Mouse (Mus musculus) right cerebral cortex, adult 2 months (tissue): ENCODE data around the gene Rps8.

ENCODE experiments used
- DNase-seq, 2 experiments: peaks; one replicate each; pipeline ENCODE4 v3.0.0; 2021 to 2022; ENCODE audit warnings: low spot score in 2 of 2

The Rps8 gene

GRCm38 (mm10) chr4:117148815-117149214, 7.2 kb downstream of the Rps8 start:
- no peak for DNase-seq

DNA sequence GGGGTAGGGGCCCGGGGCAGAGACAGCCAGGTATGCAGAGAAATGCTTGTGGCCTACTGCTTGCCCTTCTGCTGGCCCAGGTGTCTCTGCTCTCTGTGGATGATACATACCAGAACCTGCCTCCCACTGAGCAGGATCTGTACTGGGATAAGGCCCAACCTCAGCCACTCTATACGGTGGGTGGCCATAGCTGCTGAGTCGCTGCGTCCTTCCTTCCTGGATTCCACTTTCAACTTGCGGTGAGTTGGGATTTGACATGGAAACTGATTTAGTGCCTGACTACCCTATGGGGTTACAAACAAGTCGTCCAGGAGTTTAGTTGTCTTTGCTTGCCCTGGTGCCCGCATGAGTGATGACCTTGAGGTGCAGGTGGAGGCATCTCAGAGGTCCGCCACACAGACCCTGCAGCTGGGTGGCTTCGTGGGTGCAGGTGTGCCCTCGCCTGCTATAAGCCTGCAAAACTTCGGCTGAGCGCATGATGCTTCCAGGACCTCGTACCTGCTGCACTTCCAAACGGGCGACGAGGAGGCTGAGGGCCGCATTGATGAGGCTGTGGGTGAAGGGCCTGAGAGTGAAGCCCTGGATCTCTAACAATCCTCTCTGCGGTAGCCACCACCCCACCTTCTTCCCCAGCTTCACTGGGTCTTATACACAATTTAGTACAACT, 7.9 kb downstream of the Rps8 start:
- DNase-seq, result no peak

GRCm38 (mm10) chr4:117146176-117146575, 9.9 kb downstream of the Rps8 start:
- peak; percentile 72 to 75 for DNase-seq

DNA sequence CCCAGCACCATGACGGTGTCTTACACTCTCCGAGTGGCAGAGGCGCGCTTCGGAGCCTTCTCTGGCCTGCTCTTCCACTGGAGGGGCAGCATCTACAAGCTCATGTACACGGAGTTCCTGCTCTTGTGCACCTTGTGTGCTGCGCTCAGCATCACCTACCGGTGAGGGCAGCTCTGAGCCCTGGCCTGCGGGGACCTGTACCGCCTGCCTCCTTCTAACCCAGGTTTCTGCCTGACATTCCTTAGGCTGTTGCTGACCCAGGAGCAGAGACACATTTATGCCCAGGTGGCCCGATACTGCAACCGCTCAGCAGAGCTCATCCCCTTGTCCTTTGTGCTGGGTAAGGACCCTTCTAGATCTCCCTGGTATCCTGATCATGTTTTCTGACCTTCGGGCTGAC, 10.8 kb downstream of the Rps8 start:
- DNase-seq, result no peak

GRCm38 (mm10) chr4:117143023-117143422, 13.0 kb downstream of the Rps8 start:
- DNase-seq, result no peak

GRCm38 (mm10) chr4:117140613-117141012, 15.4 kb downstream of the Rps8 start:
- no peak for DNase-seq

- DNase-seq, result no peak
Observed at GRCm38 (mm10) chr4:117139217-117139612, 16.8 kb downstream of the Rps8 start.

DNA sequence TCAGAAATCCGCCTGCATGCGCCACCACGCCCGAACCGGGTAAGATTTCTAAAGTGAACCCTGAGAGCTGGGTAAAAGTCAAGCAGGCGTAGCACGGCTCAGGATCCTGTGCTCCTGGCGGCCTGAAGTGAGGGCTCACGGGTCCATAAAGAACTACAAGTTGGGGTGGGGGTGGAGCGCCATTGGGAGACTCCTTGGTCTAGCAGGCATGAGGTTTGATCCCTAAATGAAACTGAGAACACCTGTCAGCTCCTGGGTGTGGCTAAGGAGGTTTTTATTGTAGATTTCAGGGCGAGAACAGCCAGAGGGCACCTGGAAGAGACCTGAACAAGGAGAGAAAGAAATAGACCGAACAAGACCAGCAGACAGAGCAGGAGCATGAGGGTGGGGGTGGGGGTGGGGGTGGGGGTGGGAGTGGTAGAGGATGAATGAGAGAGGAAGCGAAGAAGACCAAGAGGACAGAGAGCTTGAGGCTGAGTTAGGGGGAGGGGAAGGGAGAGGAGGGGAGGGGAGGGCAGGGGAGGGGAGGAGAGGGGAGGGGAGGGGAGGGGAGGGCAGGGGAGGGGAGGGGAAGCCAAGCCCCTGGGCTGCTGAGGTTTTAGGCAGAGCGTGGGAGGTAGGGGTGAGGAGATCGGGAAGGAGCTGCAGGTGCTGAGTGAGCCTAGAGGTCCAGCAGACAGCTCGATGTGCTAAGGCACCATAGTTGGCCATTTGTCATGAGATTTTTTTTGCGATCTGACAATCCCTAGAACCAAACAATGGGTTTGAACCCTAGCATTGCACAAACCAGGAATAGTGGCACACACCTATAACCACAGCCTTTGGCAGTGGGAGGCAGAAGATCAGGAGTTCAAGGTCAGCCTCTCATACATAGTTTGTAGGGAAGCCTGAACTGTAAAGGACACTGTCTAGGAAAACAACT, 17.5 kb downstream of the Rps8 start:
- no peak for DNase-seq

DNA sequence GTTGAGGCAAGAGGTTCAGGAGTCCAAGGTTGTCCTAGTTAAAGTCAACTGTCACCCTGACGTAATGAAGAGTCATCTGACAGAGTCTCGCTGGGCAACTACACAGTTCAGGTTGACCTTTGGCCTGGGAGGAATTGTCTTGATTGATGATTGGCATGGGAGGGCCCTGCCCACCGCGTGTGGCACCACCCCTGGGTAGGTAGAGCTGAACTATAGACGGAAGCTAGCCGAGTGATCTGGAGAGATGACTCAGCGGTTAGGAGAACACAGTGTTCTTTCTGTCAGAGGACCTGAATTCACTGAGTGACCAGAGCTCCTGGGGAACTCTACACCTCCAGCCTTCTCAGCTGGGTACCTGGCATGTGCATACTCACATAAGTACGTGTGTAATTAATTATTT, 20.0 kb downstream of the Rps8 start:
- no peak for DNase-seq

DNA sequence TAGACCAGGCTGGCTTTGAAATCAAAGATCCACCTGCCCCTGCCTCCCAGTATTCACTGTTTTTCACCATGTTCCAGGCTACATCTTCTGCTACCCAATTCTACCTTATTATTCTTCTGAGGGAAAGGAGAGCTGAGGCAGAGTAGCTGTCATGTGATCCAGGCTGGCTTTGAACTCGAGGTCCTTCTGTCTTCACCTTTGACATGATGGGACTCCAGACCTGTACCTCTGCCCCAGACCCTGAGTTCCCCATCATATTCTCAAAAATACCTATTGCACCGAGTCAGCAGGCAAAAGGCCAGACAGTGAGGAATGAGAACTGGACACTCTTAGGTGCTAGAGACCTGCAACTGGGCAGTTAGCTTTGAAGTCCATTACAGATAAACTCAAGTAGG, 21.4 kb downstream of the Rps8 start:
- no peak for DNase-seq

GRCm38 (mm10) chr4:117133817-117134600, 22.0 kb downstream of the Rps8 start, which contains the start of gene Plk3:
Gene Plk3 (minus strand): TSS chr4:117133963.
- peak; percentile 98 to 99 for DNase-seq

DNA sequence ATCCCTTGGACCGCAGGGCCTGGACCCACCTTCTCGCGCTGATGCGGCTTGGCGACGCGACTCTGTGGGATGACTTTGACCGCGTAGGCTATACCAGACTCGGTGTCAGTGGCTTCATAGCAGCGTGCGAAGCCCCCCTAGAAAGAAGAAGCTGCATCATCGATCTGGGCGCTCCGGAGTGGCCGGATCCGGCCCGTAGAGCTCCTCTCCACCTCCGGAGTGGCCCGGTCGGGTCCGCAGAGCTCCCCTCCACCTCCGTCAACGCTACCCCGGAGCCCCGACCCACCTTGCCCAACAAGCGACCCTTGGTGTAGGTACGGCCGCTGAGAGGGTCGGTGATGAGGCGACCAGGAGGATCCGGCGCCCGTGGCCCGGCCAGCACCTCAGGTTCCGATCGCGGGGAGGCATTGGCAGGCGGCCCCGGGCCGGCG, 22.7 kb downstream of the Rps8 start:
- no peak for DNase-seq

GRCm38 (mm10) chr4:117132794-117133143, 23.3 kb downstream of the Rps8 start:
- no peak for DNase-seq

DNA sequence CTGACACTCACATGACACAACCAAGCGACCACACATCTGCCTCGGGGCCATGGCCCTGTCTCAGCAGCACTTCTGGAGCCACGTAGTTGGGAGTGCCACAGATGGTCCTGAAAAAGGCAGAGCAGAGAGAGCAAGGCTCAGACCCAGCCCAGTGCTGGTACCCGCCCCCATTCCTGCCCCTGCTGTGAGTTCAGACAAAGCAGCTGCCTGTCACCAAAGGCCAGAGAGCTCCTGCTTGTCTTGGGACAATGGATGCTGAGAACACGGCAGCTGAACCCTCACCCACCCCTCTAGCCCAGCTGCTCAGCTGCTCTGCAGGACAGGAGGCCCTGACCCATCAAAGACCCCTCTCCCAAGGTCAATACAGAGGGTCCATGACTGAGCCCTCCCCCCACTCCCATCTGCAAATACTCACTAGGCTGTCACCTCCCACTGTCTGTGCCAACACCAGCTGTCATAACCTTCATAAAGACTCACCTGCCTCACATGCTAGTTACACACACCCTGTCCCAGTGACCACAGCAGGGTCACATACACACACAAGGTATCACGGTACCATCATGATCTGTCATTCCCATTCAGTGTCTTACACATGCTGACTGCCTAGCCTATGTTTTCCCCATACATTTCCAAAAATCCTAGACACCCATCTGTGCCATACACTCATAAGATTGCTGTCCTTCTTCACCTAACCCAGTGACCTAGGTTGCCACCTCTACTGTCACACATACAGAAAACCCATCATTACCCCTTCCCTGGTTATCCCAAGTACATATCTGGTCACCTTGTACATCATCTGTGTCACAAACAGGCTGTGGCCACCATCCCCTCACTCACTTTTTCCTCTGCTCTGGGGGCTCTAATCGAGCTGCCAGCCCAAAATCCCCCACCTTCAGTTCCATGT, 23.9 kb downstream of the Rps8 start:
- no peak for DNase-seq

DNA sequence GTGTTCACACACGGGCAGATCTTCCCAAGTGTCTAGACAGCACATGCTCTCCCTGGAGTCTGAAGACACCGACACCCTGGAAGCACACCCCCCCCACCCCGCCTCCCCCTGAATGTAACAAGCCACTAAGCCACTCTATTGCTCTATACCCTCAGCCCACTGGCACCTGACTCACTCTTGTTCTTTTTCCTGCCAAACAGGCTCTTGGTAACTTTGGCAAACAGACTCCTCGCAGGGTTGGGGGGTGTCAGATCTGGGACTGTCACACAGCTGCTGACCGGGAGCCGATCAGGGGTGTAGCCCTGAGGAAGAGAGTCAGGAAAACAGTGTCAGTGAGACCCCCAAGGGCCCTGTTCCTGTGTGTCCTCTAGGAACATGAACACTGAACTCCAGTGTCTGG, 24.8 kb downstream of the Rps8 start:
- DNase-seq, result no peak

DNA sequence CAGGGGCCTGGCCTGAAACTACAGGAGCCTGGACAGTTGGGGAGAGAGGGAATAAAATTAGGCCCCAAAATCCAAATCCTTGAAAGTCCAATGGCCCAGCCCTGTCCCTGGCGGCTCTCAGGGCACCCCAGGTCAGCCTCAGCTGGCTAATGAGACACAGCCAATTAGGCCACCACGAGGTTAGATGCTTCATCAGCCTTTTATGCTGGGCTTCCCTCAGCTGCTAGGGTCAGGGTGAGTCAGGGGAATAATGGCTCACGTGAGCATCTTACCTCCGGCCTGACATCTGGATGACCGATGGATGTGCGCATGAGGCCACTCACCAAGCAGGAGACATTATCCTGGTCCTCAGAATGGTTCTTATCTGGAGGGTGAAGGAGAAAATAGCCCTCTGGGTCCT, 25.3 kb downstream of the Rps8 start:
- no peak for DNase-seq

- DNase-seq, result no peak
Observed at GRCm38 (mm10) chr4:117127991-117128686, 27.9 kb downstream of the Rps8 start.

- no peak for DNase-seq
Observed at GRCm38 (mm10) chr4:117126675-117127290, 29.3 kb downstream of the Rps8 start, which contains the start of gene Tctex1d4. Gene Tctex1d4 (plus strand): TSS chr4:117126794.

DNA sequence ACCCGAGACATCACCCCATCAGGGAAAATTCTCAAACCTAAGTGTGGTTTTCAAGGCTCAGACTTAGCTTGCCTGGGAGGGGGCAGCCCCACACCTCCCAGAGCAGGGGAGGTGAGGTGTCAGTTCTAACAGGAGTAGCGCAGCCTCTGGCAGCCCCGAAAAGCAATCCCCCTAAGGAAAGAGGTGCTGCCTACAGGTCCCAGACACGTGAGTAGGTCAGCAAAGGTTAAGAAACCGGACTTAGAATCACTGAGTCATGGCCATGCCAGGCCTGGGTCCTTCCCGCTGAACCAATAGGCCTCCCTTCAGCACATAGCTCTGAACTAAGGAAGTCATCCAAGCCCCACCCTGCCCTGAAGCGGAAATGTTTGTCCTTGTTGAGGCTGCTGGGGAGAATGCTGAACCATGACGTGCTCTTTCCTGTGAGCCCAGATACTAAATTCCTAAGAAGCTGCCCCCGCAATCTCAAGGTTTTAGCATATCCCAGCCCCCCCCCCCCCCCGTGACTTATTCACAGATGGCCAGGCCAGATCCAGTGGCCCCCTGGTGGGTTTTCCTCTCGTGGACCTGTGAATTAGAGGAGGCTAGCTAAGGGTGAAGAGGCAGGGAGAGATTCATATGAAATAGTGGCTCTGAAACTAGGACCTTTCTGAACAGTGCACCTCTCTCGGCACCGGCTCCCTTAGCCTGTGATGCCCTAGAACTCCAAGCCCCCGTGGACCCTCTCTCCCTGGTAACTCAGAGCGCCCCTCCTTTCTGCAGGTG, 30.0 kb downstream of the Rps8 start:
- no peak for DNase-seq
